Mouse (Mus musculus) stomach, embryonic 16.5 days (tissue): Measurements from ENCODE around the gene Gm9803. TPM values are rescaled to one million over a fixed set of nuclear protein-coding genes. Genes with fewer than 3 reads are reported as not detected.
"Not testable (repeated sequence)": the region's sequence is repeated elsewhere in the genome, so short reads cannot be mapped to it uniquely, and the experiment has no call there.

Experiments
- ATAC-seq: fragments of 200-750 bp; cut with Nextera tagmentation; 2 replicates; pipeline ENCODE4 v1.8.0; 2017; ENCODE audit warnings: moderate number of reproducible peaks, moderate TSS enrichment; ENCODE audit not compliant: insufficient read depth, low FRiP score
- H3K27ac ChIP-seq: fragments of 300-500 bp; sonication (generic); 2 replicates; pipeline ENCODE4 v1.5.1; 2014; ENCODE audit warnings: low read length
- H3K27me3 ChIP-seq: fragments of 300-500 bp; sonication (generic); 2 replicates; pipeline ENCODE4 v1.6.1; 2014; ENCODE audit warnings: low read length, control low read depth, mixed read lengths; ENCODE audit not compliant: control insufficient read depth, insufficient read depth
- H3K36me3 ChIP-seq: fragments of 300-500 bp; sonication (generic); 2 replicates; pipeline ENCODE4 v1.6.1; 2014; ENCODE audit warnings: low read length; ENCODE audit not compliant: control insufficient read depth, insufficient read depth
- H3K4me1 ChIP-seq: fragments of 300-500 bp; sonication (generic); 2 replicates; pipeline ENCODE4 v1.6.1; 2014; ENCODE audit warnings: low read length, control low read depth, mixed read lengths; ENCODE audit not compliant: control insufficient read depth, insufficient read depth
- H3K4me2 ChIP-seq: fragments of 300-500 bp; sonication (generic); 2 replicates; pipeline ENCODE4 v1.6.1; 2014; ENCODE audit warnings: low read depth, low read length, mixed read lengths
- H3K4me3 ChIP-seq: fragments of 300-500 bp; sonication (generic); replicated peaks from 2 replicates; pipeline ENCODE4 v1.5.1; 2014; ENCODE audit warnings: mild to moderate bottlenecking, low read length
- H3K9ac ChIP-seq: fragments of 300-500 bp; sonication (generic); 2 replicates; pipeline ENCODE4 v1.6.1; 2014; ENCODE audit warnings: low read length
- H3K9me3 ChIP-seq: fragments of 300-500 bp; sonication (generic); replicated peaks from 2 replicates; pipeline ENCODE4 v1.6.1; 2016; ENCODE audit warnings: low read length, control low read depth; ENCODE audit not compliant: control insufficient read depth
- WGBS: fragments of 180-500 bp; shearing (Covaris S2); extraction: QIAGEN DNeasy Blood & Tissue Kit; methylation state at CpG from one replicate; pipeline ENCODE4 v1.1.7; 2014; 5-methylcytosine and 5-hydroxymethylcytosine counted together
- polyA plus RNA-seq: library from polyadenylated mRNA; unstranded; fragments of >200 nt; fragmentation: Nextera tagmentation; extraction: Ambion mirVana; gene quantifications from 2 replicates; pipeline ENCODE4 v1.2.1, GENCODE M21; 2015

Gene Gm9803
- 10.0 and 25.9 TPM in 2 replicates for polyA plus RNA-seq

GRCm38 (mm10) chr10:43523931-43524330, at the start of gene Gm9803:
Gene Gm9803, plus strand, starts transcription at chr10:43524084.
- H3K27me3 ChIP-seq, H3K4me3 ChIP-seq, H3K27ac ChIP-seq, H3K4me1 ChIP-seq, H3K4me2 ChIP-seq, H3K36me3 ChIP-seq, H3K9me3 ChIP-seq, H3K9ac ChIP-seq, ATAC-seq: not testable (repeated sequence)
- WGBS = 98% methylated on average over 10 of the region's 10 CpGs

GRCm38 (mm10) chr10:43475376-43475775, 48.5 kb upstream of the Gm9803 start:
- H3K36me3 ChIP-seq = no peaks in the 10 kb centered on the region
- no peak overlapping the region for H3K9ac ChIP-seq
- WGBS = 57% methylated on average over 4 of the region's 4 CpGs
- no peaks in the 10 kb centered on the region for H3K27me3 ChIP-seq
- no peak overlapping the region for H3K4me3 ChIP-seq
- no peak for ATAC-seq
- no peak overlapping the region for H3K27ac ChIP-seq
- peaks cover 3% of the 10 kb centered on the region; the same call in 1 of the 2 replicates for H3K4me1 ChIP-seq
- no peak overlapping the region for H3K4me2 ChIP-seq
- H3K9me3 ChIP-seq = no peaks in the 10 kb centered on the region

DNA sequence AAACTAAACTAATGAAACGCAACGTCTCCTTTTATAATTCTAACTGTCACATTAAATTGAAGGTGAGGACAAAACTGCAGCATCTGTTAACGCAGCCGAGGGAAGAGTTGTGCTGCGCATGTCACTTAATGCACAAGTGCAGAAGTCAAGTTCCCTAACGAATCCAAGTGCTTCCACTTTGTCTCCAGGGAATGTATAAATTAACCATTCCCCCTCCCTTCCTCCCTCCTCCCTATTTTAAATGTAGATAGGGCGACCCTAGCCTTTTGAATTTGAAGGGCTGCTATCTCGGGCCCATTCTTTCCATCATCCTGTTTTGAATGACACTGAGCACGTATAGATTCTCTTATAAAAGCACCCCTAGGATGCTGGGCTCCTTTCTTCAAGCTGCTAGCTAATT, 46.4 kb upstream of the Gm9803 start:
- no peaks in the 10 kb centered on the region for H3K9me3 ChIP-seq
- H3K36me3 ChIP-seq = no peaks in the 10 kb centered on the region
- peak overlapping the region; percentile 94 for H3K9ac ChIP-seq
- no peak overlapping the region for H3K27ac ChIP-seq
- ATAC-seq = no peak
- 26% methylated on average over 9 of the region's 9 CpGs for WGBS
- no peaks in the 10 kb centered on the region for H3K27me3 ChIP-seq
- peak overlapping the region; percentile 76 for H3K4me2 ChIP-seq
- peak overlapping the region; percentile 70 for H3K4me3 ChIP-seq
- peaks cover 7% of the 10 kb centered on the region; the same call in 1 of the 2 replicates for H3K4me1 ChIP-seq

- Histone ChIP-seq H3K9ac (peak overlapping the region; percentile 94), H3K4me1 (peaks cover 14% of the 10 kb centered on the region), H3K27me3 (no peaks in the 10 kb centered on the region), H3K36me3 (no peaks in the 10 kb centered on the region), H3K9me3 (no peaks in the 10 kb centered on the region), H3K4me3 (peak overlapping the region; percentile 70), H3K27ac (peak overlapping the region; percentile 96), H3K4me2 (peak overlapping the region; percentile 76)
- under 1% methylated on average over 41 of the region's 42 CpGs for WGBS
- ATAC-seq = no peak
Observed at GRCm38 (mm10) chr10:43477865-43478681, 45.8 kb upstream of the Gm9803 start.

DNA sequence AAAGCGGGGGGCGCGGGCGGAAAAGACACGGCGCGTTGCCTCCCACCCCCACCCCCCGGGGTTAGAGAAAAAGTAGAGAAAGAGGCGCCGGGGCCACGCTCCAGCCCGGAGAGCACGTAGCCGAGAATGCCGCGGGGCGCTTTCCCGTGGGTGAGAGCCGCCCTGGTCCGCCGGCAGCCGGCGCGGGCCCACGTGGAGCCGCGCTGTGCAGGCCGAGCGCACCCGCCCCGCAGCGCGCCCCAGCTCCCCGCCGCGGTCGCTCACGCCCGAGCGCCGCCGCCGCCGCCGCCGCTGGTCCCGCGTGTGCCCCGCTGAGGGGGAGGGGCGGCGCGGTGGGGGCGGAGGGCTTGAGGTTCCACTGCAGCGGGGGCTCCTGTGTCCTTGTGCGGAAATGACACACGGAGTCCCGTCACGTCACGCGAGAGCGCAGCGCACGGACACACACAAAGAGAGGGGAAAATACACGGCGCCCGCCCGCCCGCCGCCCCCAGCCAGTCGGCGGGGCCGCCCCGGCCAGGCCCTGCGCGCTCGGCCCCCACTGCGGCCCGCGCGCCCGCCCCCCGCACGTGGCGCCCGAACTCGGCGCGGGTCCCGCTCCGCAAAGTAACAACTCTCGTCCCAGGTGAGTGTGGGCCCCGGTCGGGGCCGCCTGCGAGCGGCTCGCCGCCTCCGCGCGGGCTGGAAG, 45.0 kb upstream of the Gm9803 start, which contains the start of gene Bend3:
Bend3 (plus strand) TSS at position 81 of the 685 bp plus-strand sequence.
- Histone ChIP-seq H3K9me3 (no peaks in the 10 kb centered on the region), H3K27ac (peak within 1 kb of the TSS; percentile 96), H3K9ac (peak within 1 kb of the TSS; percentile 94), H3K36me3 (no peaks in the 10 kb centered on the region), H3K4me2 (peak within 1 kb of the TSS; percentile 76), H3K4me1 (peaks cover 21% of the 10 kb centered on the region), H3K27me3 (no peaks in the 10 kb centered on the region), H3K4me3 (peak within 1 kb of the TSS; percentile 70)
- under 1% methylated on average over 80 of the region's 101 CpGs for WGBS
- peak; percentile 71 for ATAC-seq

DNA sequence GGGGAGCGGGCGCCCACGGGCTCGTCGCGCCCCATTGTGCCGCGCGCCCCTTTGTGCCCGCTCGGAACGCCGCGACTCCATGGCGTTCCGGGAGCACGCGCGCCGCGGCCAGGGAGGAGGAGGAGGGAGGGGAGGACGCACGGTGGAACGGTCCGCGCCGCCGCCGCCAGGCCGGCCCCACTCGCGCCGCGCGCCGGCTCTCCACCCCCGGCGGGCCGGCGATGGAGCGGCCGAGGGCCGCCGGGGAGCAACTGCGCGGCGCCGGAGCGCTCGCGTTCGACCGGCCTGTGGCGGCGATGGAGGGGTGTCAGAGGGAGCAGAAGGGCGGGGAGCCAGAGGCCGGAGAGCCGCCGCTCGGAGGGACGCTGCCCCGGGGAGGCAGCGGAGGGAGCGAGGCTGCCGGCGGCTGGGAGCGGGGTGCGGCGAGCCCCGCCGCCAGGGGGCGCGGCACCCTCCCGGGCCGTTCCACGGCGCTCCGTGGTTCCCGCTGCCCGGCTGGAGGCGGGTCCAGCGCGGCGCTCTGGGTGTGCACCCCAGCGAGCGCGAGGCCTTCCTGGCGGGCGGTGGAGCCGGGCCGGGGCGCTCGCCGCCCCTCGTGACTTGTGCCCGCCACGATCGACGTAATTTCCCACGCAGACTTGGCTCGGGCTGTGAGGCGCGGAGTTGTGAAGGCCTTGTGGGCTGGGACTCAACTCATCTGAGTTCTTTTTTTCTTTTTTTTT, 44.3 kb upstream of the Gm9803 start:
- H3K9ac ChIP-seq = peak overlapping the region; percentile 94
- no peaks in the 10 kb centered on the region for H3K9me3 ChIP-seq
- H3K27ac ChIP-seq = peak overlapping the region; percentile 96
- H3K4me1 ChIP-seq = peaks cover 21% of the 10 kb centered on the region
- peak; percentile 90 for ATAC-seq
- no peaks in the 10 kb centered on the region for H3K36me3 ChIP-seq
- peak overlapping the region; percentile 70 for H3K4me3 ChIP-seq
- H3K27me3 ChIP-seq = no peaks in the 10 kb centered on the region
- under 1% methylated on average over 84 of the region's 103 CpGs for WGBS
- H3K4me2 ChIP-seq = peak overlapping the region; percentile 76

DNA sequence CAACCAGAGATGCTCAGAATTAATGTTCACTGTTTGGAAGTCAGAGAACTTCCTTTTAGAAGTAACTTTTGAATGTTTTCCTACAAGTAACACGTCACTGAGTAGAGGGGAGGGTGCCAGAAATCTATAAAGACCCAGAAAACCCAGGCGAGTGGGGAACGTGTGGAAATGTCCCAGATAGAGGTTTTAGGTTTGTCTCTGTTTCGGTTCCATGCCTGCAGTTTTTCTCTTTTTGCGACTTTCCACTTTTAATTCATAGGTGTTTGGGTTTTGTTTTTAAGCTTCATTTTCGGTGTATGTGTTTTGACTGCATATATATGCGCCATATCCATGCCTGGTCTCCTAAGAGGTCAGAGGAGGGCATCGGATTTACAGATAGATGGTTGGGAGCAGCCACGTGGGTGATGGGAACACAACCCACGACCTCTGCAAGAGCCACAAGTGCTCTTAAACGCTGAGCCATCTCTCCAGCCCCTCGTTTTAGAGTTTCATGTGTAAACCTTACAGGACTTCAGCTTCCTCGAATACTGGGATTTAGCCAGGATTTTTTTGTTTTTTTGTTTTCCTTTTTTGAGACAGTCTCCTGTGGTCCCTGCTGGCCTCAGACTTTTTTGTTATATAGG, 43.5 kb upstream of the Gm9803 start:
- 10% methylated on average over 13 of the region's 13 CpGs for WGBS
- no peak for ATAC-seq
- Histone ChIP-seq H3K27ac (peak overlapping the region; percentile 96), H3K4me1 (peaks cover 21% of the 10 kb centered on the region), H3K4me3 (peak overlapping the region; percentile 70), H3K36me3 (no peaks in the 10 kb centered on the region), H3K4me2 (peak overlapping the region; percentile 76), H3K9ac (peak overlapping the region; percentile 94), H3K27me3 (no peaks in the 10 kb centered on the region), H3K9me3 (no peaks in the 10 kb centered on the region)

DNA sequence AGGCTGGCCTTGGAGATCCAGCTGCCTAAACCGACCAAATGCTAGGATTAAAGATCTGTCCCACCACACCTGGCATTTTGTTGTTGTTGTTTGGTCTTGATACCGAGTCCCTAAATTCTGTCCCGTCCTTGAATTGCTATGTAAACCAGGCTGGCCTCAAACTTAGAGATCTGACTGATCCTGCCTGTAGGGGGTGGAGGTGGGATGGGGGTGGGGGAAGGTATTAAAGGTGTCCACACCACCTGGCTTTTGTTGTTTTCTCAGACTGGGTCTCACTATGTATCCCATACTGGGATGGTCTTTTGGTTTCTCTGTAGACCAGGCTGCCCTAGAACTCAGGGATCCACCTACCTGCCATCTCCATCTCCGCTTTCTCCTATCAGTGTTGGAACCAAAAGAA, 42.7 kb upstream of the Gm9803 start:
- no peak overlapping the region for H3K27ac ChIP-seq
- no peak for ATAC-seq
- no peak overlapping the region for H3K9ac ChIP-seq
- no peaks in the 10 kb centered on the region for H3K27me3 ChIP-seq
- H3K4me1 ChIP-seq = peaks cover 21% of the 10 kb centered on the region
- H3K36me3 ChIP-seq = no peaks in the 10 kb centered on the region
- WGBS = 46% methylated on average over 4 of the region's 4 CpGs
- H3K4me3 ChIP-seq = no peak overlapping the region
- H3K4me2 ChIP-seq = no peak overlapping the region
- no peaks in the 10 kb centered on the region for H3K9me3 ChIP-seq
